26 mouse cellular contexts compared by ENCODE assay signal in genomic region chr3:145263131-145263530, GRCm38 (mm10). TPM values are rescaled to one million over a fixed set of nuclear protein-coding genes. Genes with fewer than 3 reads are reported as not detected.
DNase-seq lines count a peak whose midpoint lies in the region; ATAC-seq and TF ChIP-seq lines count a peak whose summit lies in the region.
"Had no signal": no experiment of that assay in that cellular context is flagged by ENCODE, and none has a peak within 500 bp of the region (broad histone marks: within the 10 kb centered on the region; RNA-seq: fewer than 3 reads in every experiment).

No protein-coding gene starts in this region.

- peak; percentile 11 for DNase-seq in heart, postnatal 0 days (ENCODE audit: low spot score)
- DNase-seq in heart, adult 11 months, result no peak
- DNase-seq in lung, embryonic 14.5 days, result peak; percentile 40
- DNase-seq in lung, postnatal 25 days (ENCODE audit: low spot score), result no peak
- no peak for DNase-seq in lung, adult 18-20 months
- DNase-seq in lung, postnatal 10 days, result peak; percentile 10
- DNase-seq in lung, adult 2 months, result no peak
- DNase-seq: adrenal gland, adult 8-10 months; adrenal gland, postnatal 14 days; adrenal gland, postnatal 36 days; B cell, adult 2 months; cerebellum, adult 11-12 months; cerebellum, adult 2 months; cerebellum, adult 9-10 months; cerebellum, postnatal 10 days; cerebellum, postnatal 25 days had no signal

- no peaks in the 10 kb centered on the region for H3K4me1 ChIP-seq in heart, postnatal 0 days (ENCODE audit: control insufficient read depth, insufficient read depth)
- H3K4me1 ChIP-seq in lung, embryonic 14.5 days (ENCODE audit: insufficient read depth), result no peaks in the 10 kb centered on the region; the same call in 1 of the 2 replicates
- H3K4me1 ChIP-seq in lung, embryonic 16.5 days (replicated peaks; ENCODE audit: control insufficient read depth, insufficient read depth, low read length), result no peaks in the 10 kb centered on the region
- no peaks in the 10 kb centered on the region for H3K4me1 ChIP-seq in lung, adult 2 months (ENCODE audit: control insufficient read depth, insufficient read depth, low read length)
- H3K4me1 ChIP-seq: embryonic facial prominence, embryonic 10.5 days; embryonic facial prominence, embryonic 12.5 days; forebrain, embryonic 13.5 days had no signal

- no peak for TF ChIP-seq CTCF in heart, postnatal 0 days (IDR thresholded peaks at IDR 0.05; ENCODE audit: low read depth)
- no peak for TF ChIP-seq CTCF in lung, embryonic 14.5 days (IDR thresholded peaks at IDR 0.05; ENCODE audit: low read depth)
- TF ChIP-seq CTCF in lung, adult 2 months (IDR thresholded peaks at IDR 0.05; ENCODE audit: insufficient read depth, low read length), result no peak

- no peak for TF ChIP-seq POLR2A in lung, adult 2 months (IDR thresholded peaks at IDR 0.05; ENCODE audit: borderline replicate concordance, extremely low read depth, low read depth, low read length)

- H3K9ac ChIP-seq in heart, postnatal 0 days (replicated peaks; ENCODE audit: low read depth, low read length), result no peak overlapping the region
- H3K9ac ChIP-seq in lung, embryonic 14.5 days, result no peak overlapping the region
- H3K9ac ChIP-seq in lung, embryonic 16.5 days (ENCODE audit: low read length), result no peak overlapping the region
- H3K9ac ChIP-seq: embryonic facial prominence, embryonic 12.5 days; forebrain, embryonic 13.5 days had no signal

- no peak for TF ChIP-seq EP300 in heart, postnatal 0 days (IDR thresholded peaks at IDR 0.05; ENCODE audit: low read depth)

- H3K4me2 ChIP-seq in heart, postnatal 0 days (ENCODE audit: low read depth, low read length), result no peak overlapping the region
- no peak overlapping the region for H3K4me2 ChIP-seq in lung, embryonic 14.5 days
- H3K4me2 ChIP-seq in lung, embryonic 16.5 days (ENCODE audit: low read depth, low read length), result no peak overlapping the region
- H3K4me2 ChIP-seq: embryonic facial prominence, embryonic 12.5 days; forebrain, embryonic 13.5 days had no signal

- H3K4me3 ChIP-seq in heart, postnatal 0 days (ENCODE audit: low read depth, low read length), result no peak overlapping the region
- H3K4me3 ChIP-seq in lung, embryonic 14.5 days (ENCODE audit: low read depth, low read length), result no peak overlapping the region
- H3K4me3 ChIP-seq in lung, embryonic 16.5 days (ENCODE audit: low read length), result no peak overlapping the region
- no peak overlapping the region for H3K4me3 ChIP-seq in lung, adult 2 months (replicated peaks; ENCODE audit: extremely low read depth, low read depth, low read length)
- H3K4me3 ChIP-seq: embryonic facial prominence, embryonic 10.5 days; embryonic facial prominence, embryonic 12.5 days; forebrain, embryonic 13.5 days had no signal

- no peak overlapping the region for H3K27ac ChIP-seq in heart, postnatal 0 days (ENCODE audit: low read depth)
- no peak overlapping the region for H3K27ac ChIP-seq in lung, embryonic 14.5 days (ENCODE audit: low read depth)
- no peak overlapping the region for H3K27ac ChIP-seq in lung, embryonic 16.5 days (ENCODE audit: low read length)
- H3K27ac ChIP-seq: embryonic facial prominence, embryonic 10.5 days; embryonic facial prominence, embryonic 12.5 days; forebrain, embryonic 13.5 days had no signal

- no peaks in the 10 kb centered on the region for H3K36me3 ChIP-seq in heart, postnatal 0 days (replicated peaks; ENCODE audit: control insufficient read depth, insufficient read depth, low read length)
- H3K36me3 ChIP-seq in lung, embryonic 14.5 days (ENCODE audit: insufficient read depth), result no peaks in the 10 kb centered on the region
- H3K36me3 ChIP-seq in lung, embryonic 16.5 days (ENCODE audit: control insufficient read depth, insufficient read depth, low read length), result no peaks in the 10 kb centered on the region
- H3K36me3 ChIP-seq: embryonic facial prominence, embryonic 10.5 days; embryonic facial prominence, embryonic 12.5 days; G1E had no signal

- H3K27me3 ChIP-seq in heart, postnatal 0 days (ENCODE audit: control insufficient read depth, insufficient read depth, low read length), result no peaks in the 10 kb centered on the region
- no peaks in the 10 kb centered on the region for H3K27me3 ChIP-seq in lung, embryonic 14.5 days (ENCODE audit: insufficient read depth, low read length)
- no peaks in the 10 kb centered on the region for H3K27me3 ChIP-seq in lung, embryonic 16.5 days (ENCODE audit: control insufficient read depth, insufficient read depth, low read depth, low read length)
- H3K27me3 ChIP-seq: CH12.LX; embryonic facial prominence, embryonic 12.5 days; forebrain, embryonic 13.5 days; Patski had no signal

- H3K9me3 ChIP-seq in heart, postnatal 0 days (replicated peaks; ENCODE audit: control insufficient read depth, low read length), result no peaks in the 10 kb centered on the region
- no peaks in the 10 kb centered on the region for H3K9me3 ChIP-seq in lung, embryonic 14.5 days (ENCODE audit: low read depth, low read length)
- no peaks in the 10 kb centered on the region for H3K9me3 ChIP-seq in lung, embryonic 16.5 days (ENCODE audit: control insufficient read depth, low read length)
- H3K9me3 ChIP-seq: embryonic facial prominence, embryonic 10.5 days; embryonic facial prominence, embryonic 12.5 days; forebrain, embryonic 13.5 days; G1E had no signal

- WGBS in heart, postnatal 0 days, result 75% methylated on average over 4 of the region's 4 CpGs
- WGBS in lung, embryonic 14.5 days, result 54% methylated on average over 4 of the region's 4 CpGs
- WGBS in lung, embryonic 16.5 days, result 42% methylated on average over 4 of the region's 4 CpGs
- WGBS in lung, adult 2 months, result 65% methylated on average over 4 of the region's 4 CpGs

- ATAC-seq in heart, postnatal 0 days (ENCODE audit: insufficient read depth, low read depth), result no peak
- no peak; the same call in 1 of the 2 replicates for ATAC-seq in lung, embryonic 14.5 days (ENCODE audit: insufficient read depth)
- peak; percentile 71 for ATAC-seq in lung, embryonic 16.5 days (ENCODE audit: low read depth)
- ATAC-seq: activated CD4-positive, CD25-positive, alpha-beta regulatory T cell, adult 4 months; CD4-positive, CD25-positive, alpha-beta regulatory T cell, adult 4 months; forebrain, embryonic 13.5 days; Patski had no signal

RNA-seq across cellular contexts. Expression of gene Col24a1, which starts 29.1 kb away (rescaled TPM):
- total RNA-seq in heart, postnatal 0 days (2014; rRNA removed; ENCODE audit: low replicate concordance), result 0.57 and 1.2 TPM in 2 replicates
- polyA plus RNA-seq in heart, postnatal 0 days (2015; fragmentation: Nextera tagmentation; extraction: Ambion mirVana), result 0.75 and 1.1 TPM in 2 replicates
- 1.5 and 1.7 TPM in 2 replicates for polyA plus RNA-seq in lung, embryonic 14.5 days (2014; fragmentation: Nextera tagmentation; extraction: Ambion mirVana)
- polyA plus RNA-seq in lung, embryonic 16.5 days (2015; fragmentation: Nextera tagmentation; extraction: Ambion mirVana), result 2.1 and 2.4 TPM in 2 replicates
- polyA plus RNA-seq in lung, adult 2 months (2012; rRNA removed), result 0.09 and 0.11 TPM in 2 replicates
- total RNA-seq: adrenal gland, adult 18-20 months; adrenal gland, adult 8-10 months; adrenal gland, postnatal 36 days; CH12.LX had no signal
- polyA plus RNA-seq: activated CD4-positive, CD25-positive, alpha-beta regulatory T cell, adult 4 months; CD4-positive, CD25-positive, alpha-beta regulatory T cell, adult 4 months; G1E had no signal

Comparison
In these comparisons a context has a peak if more than half of its experiments do, and no peak if none do; other contexts are left out.
1. DNase-seq: peak in heart, postnatal 0 days (single experiment), lung, embryonic 14.5 days (single experiment) and lung, postnatal 10 days (single experiment); none in heart, adult 11 months (single experiment), lung, postnatal 25 days (single experiment), lung, adult 18-20 months (0 of 2) and lung, adult 2 months (single experiment).